Mouse (Mus musculus) regulatory T cell (primary cell): ENCODE results near the gene Muc1.

Experiments used
- in situ Hi-C: fragments of 300-600 bp; cut with MboI, MseI; formaldehyde crosslinking; loops from one replicate; pipeline ENCODE4 v1.15.1; 2025; ENCODE audit warnings: high pct_unique_total_duplicates

Gene Muc1

GRCm38 (mm10) chr3:89208075-89208657, 20.7 kb upstream of the Muc1 start:
- in situ Hi-C loops = loop anchor here (5.0 kb wide), 1 partner anchor 116 kb away; the partner anchor contains the start of gene Rusc1

GRCm38 (mm10) chr3:89208736-89209135, 20.1 kb upstream of the Muc1 start:
- in situ Hi-C loops = loop anchor here (5.0 kb wide), 1 partner anchor 116 kb away; the partner anchor contains the start of gene Rusc1

DNA sequence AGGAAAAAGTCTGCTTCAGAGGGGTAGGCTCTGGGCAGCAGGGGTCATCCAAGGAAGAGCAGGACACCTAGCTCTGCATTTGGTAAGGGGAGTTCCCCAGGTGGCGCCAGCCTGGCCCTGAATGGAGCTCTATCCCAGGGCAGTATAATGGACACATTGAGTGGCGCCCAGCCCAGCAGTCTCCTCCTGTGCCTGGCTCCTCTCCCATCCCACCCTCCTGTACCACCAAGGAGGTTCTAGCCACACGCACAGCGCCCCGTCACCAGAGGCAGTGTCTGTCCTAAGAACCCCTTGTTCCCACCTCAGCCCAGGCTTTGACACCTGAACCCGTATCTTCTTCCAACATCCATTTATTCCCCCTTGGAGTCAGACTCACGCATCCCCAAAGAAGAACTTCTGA, 19.1 kb upstream of the Muc1 start:
- in situ Hi-C loops = loop anchor here (5.0 kb wide), 1 partner anchor 117 kb away; the partner anchor contains the start of gene Rusc1

DNA sequence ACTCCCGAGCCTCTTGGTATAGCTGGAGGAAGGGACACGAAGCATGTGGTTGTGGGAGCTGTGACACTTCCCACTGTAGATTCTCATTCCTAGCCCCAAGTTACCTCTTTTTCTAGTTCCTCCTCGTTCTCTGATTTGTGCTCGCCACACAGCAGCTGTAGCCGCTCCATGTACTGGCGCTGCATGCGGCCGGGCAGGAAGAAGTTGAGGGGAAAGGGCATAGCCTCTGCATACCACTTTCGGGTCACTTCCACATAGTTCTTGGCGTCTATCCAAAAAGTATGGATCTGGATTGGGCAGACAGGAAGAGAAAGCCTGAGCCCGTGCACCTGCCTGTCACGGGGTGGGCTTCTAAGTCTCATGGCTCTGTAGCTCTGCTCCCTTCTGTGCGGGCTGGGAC, 18.7 kb upstream of the Muc1 start:
- in situ Hi-C loops = no loop called here

- in situ Hi-C loops = no loop called here
Observed at GRCm38 (mm10) chr3:89210731-89211130, 18.1 kb upstream of the Muc1 start.

DNA sequence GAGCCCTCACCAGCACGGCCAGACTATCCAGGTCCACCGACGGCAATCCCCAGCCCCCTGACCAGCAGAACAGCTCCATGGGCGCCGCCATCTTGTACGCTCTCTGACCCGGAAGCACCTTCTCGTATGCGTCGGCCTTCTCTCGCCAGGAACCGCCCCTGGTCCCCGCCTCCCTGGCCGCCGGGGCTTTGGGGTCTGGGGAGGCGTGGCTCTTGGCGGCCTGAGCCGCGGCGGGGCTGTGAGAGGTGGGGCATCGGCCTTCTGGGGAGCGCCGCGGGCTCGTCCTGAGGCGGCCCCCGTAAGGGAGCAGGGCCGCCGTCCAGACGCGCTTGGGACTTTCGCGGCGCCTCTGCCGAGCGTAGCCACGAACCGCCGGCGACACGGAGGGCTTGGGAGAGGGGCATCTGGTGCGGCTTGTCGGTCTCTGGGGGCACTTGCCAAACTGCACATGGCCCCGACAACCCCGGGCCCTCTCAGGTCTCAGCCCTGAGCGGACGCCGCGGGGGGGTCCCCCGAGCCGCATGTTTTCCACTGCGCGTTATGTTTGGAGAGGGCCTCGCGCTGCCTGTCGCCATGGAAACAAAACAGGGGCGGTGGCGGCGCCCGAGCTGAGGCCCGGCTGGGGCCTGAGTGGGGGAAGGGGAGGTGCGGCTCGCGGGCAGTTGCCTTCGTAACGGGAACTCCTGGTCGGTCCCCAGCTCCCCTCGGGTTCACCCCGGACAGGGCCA, 14.9 kb upstream of the Muc1 start:
- in situ Hi-C loops = no loop called here

DNA sequence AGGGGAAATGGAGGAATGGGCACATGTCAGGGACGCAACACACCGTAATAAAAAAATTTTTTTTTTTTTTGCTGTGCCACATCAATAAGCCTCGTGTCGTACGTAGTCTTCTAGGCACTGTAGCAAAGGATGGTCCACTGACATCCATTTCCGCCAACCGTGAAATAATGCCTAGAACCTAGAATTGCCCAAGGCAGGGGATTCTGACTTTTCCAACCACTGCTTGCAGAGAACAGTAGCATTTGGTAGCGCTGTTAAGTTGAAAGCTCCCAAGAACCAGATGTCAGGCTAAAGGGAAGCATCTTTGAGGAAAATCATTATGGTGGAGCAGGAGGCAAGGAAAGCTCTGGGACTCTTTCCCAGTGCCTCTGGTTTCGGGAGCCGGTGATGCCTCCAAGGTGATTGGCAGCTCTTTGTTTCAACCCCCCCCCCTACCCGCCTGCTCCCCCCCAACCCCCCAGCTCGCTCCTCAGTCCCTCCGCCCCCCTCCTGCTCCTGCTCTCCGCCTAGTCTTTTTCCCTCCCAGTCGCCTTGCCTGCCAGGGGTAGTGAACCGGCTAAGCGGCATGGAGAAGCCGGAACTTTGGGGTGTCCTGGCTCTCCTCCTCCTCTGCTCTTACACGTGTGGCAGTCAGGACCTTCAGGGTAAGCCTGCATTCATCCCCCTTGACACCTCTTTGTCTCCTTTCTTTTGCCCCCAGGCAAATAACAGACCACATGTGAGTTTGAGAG, 14.0 kb upstream of the Muc1 start, which contains the start of gene Thbs3:
Gene Thbs3, plus strand, starts transcription at position 500 of the 731 bp plus-strand sequence.
- in situ Hi-C loops = loop anchor here (5.0 kb wide), 1 partner anchor 98 kb away; no protein-coding TSS in a partner anchor

GRCm38 (mm10) chr3:89215853-89216252, 13.0 kb upstream of the Muc1 start:
- in situ Hi-C loops = loop anchor here (5.0 kb wide), 1 partner anchor 99 kb away; no protein-coding TSS in a partner anchor

DNA sequence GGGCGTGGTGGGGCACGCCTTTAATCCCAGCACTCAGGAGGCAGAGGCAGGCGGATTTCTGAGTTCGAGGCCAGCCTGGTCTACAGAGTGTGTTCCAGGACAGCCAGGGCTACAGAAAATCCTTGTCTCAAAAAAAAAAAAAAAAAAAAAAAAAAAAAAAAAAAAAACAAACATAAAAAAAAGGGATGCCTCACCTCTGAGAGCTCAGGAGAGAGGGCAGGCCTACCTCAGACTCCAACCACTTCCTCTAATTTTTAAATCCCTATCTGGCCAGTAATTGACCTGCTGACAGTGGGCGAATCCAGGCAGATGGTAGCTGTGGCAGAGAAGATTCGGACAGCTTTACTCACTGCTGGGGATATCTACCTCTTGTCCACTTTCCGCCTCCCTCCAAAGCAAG, 12.4 kb upstream of the Muc1 start:
- in situ Hi-C loops = loop anchor here (5.0 kb wide), 1 partner anchor 99 kb away; no protein-coding TSS in a partner anchor

GRCm38 (mm10) chr3:89218271-89218670, 10.6 kb upstream of the Muc1 start:
- in situ Hi-C loops = loop anchor here (5.0 kb wide), 1 partner anchor 101 kb away; no protein-coding TSS in a partner anchor

GRCm38 (mm10) chr3:89219546-89219945, 9.3 kb upstream of the Muc1 start:
- in situ Hi-C loops = loop anchor here (5.0 kb wide), 1 partner anchor 102 kb away; no protein-coding TSS in a partner anchor

- in situ Hi-C loops = no loop called here
Observed at GRCm38 (mm10) chr3:89221167-89221566, 7.7 kb upstream of the Muc1 start.

- in situ Hi-C loops = no loop called here
Observed at GRCm38 (mm10) chr3:89224796-89225195, 4.1 kb upstream of the Muc1 start.

GRCm38 (mm10) chr3:89225321-89225815, 3.5 kb upstream of the Muc1 start:
- in situ Hi-C loops = no loop called here

DNA sequence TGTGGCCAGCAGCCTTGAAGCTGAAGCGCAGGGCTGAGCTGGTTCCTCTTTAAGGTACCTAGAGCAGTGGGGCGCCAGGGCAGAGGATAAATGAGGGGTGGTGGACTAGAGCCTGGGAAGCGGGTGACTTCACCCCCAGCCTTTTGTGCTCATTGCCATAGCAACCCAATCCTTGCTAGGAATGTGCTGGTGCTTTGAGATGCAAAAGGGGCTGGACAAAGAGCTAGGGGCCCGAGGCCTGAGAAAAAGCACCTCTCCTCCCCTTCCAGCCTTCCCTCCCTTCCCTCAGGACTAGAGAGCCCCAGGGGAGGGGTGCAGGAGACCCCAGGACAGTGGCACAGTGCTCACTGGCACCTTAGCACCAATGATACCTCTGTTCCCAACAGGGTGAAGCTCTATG, 2.9 kb upstream of the Muc1 start:
- in situ Hi-C loops = no loop called here

DNA sequence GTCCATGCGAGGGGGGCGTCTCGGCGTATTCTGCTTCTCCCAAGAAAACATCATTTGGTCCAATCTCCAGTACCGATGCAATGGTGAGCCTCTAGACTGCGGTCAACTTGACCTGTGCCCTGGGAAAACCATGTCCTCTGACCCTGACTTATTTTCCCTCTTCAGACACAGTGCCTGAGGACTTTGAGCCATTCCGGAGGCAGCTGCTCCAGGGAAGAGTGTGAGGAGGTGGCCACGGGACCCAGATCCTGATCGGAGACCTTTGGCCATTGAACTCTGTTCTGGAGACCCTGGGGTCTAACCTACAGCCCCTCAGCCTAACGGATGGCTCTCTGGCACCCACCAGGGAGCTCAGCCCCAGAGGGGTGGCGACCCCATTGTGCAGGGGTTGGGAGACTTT, 2.5 kb upstream of the Muc1 start:
- in situ Hi-C loops = no loop called here

DNA sequence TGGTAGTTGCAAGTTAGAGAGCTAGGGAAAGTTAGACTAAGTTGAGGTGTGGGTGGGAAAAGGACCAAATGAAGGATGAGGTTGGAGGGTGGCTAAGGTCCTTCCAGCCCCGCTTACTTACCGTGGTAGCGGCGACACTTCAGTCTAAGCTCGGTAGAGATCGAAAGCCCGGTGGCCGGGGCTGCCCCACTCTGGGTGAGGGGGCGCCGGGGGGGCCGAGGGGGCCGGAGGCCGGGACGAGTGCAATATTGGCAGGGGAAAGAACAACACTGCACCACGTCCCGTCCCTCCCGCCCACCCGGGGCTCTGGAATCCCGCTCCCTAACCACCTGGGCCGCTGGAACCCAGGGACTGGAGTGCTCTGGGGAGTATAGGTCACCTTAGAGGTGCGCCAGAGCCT, 2.0 kb upstream of the Muc1 start, which contains the start of gene Mtx1:
Gene Mtx1, minus strand, starts transcription at position 189 of the 400 bp plus-strand sequence.
- in situ Hi-C loops = no loop called here

DNA sequence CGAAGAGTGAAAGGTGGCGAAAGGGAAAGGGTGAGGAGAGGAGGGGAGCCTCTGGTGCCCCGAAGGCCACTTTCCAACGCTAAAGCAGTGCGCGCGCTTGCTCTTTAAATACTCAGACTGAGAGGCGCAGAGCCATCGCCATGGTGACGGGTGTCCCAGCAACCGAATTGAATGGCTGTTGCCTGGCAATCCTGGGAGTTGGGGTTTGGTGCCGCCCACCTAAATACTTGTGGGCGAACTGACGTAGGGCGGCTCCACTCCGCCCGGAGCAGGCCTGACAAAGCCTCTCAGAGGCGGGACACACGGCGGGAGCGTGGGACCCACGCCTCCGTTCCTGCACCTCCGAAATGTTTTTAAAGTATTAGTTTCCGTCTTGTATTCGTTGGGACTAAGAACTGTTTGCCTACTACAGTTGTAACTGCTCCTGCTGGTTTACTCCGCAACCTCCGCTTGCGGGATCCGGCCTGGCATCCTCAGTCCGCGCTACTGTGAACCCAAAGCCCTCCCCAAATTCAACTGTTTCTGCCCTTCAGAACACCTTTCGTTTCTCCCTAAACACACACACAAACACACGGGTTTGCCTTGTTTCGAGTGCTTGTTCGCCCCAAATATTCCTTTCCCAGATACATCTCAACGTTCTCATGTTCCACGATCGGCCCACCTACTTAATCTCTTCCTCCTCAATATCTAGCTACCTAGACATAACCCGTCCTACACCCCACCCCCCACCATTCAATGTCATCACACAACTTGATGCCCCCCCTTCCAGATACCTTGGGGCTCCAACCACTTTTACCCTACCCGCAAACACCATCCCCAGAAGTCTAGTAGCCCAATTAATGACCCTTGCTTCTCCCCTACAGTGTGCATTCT, 1.3 kb upstream of the Muc1 start:
- in situ Hi-C loops = no loop called here

- in situ Hi-C loops = no loop called here
Observed at GRCm38 (mm10) chr3:89228180-89228549, 692 bp upstream of the Muc1 start.

- in situ Hi-C loops = no loop called here
Observed at GRCm38 (mm10) chr3:89229276-89229675, 419 bp downstream of the Muc1 start.

GRCm38 (mm10) chr3:89230561-89230960, 1.7 kb downstream of the Muc1 start:
- in situ Hi-C loops = no loop called here
